Mouse (Mus musculus) forebrain, embryonic 12.5 days (tissue): ENCODE measurements around the gene Kat6b. TPM values are rescaled to one million over a fixed set of nuclear protein-coding genes. Genes with fewer than 3 reads are reported as not detected.
"Not testable (repeated sequence)": the region's sequence is repeated elsewhere in the genome, so short reads cannot be mapped to it uniquely, and the experiment has no call there.

Source experiments
- ATAC-seq: fragments of 200-750 bp; cut with Nextera tagmentation; 2 replicates; pipeline ENCODE4 v1.8.0; 2017; ENCODE audit warnings: moderate TSS enrichment; ENCODE audit not compliant: low FRiP score
- H3K27ac ChIP-seq: fragments of 300-500 bp; sonication (generic); 2 replicates; pipeline ENCODE4 v1.5.1; 2016; ENCODE audit warnings: mild to moderate bottlenecking
- H3K27me3 ChIP-seq: fragments of 300-500 bp; sonication (generic); 2 replicates; pipeline ENCODE4 v1.6.1; 2016; ENCODE audit warnings: mild to moderate bottlenecking
- H3K36me3 ChIP-seq: fragments of 300-500 bp; sonication (generic); replicated peaks from 2 replicates; pipeline ENCODE4 v1.6.1; 2016; ENCODE audit warnings: mild to moderate bottlenecking
- H3K4me1 ChIP-seq: fragments of 300-500 bp; sonication (generic); 2 replicates; pipeline ENCODE4 v1.6.1; 2016
- H3K4me2 ChIP-seq: fragments of 300-500 bp; sonication (generic); 2 replicates; pipeline ENCODE4 v1.6.1; 2016; ENCODE audit warnings: mild to moderate bottlenecking, moderate library complexity
- H3K4me3 ChIP-seq: fragments of 300-500 bp; sonication (generic); replicated peaks from 2 replicates; pipeline ENCODE4 v1.5.1; 2016; ENCODE audit warnings: mild to moderate bottlenecking
- H3K9ac ChIP-seq: fragments of 300-500 bp; sonication (generic); 2 replicates; pipeline ENCODE4 v1.6.1; 2016; ENCODE audit warnings: mild to moderate bottlenecking
- H3K9me3 ChIP-seq: fragments of 300-500 bp; sonication (generic); 2 replicates; pipeline ENCODE4 v1.6.1; 2016
- WGBS: fragments of 180-500 bp; shearing (Covaris S2); methylation state at CpG from one replicate; pipeline ENCODE4 v1.1.7; 2016; 5-methylcytosine and 5-hydroxymethylcytosine counted together
- polyA plus RNA-seq: library from polyadenylated mRNA; unstranded; fragments of >200 nt; fragmentation: Nextera tagmentation; extraction: Ambion mirVana; gene quantifications from 2 replicates; pipeline ENCODE4 v1.2.1, GENCODE M21; 2016

Kat6b gene
- polyA plus RNA-seq, 1 experiment from 2014 or later, result 40.5 TPM

GRCm38 (mm10) chr14:21669633-21670421 is 188.6 kb downstream of the Kat6b start:
- Histone ChIP-seq H3K9me3 (no peaks in the 10 kb centered on the region), H3K27me3 (no peaks in the 10 kb centered on the region), H3K4me2 (no peak overlapping the region), H3K36me3 (peaks cover 59% of the 10 kb centered on the region), H3K4me1 (no peaks in the 10 kb centered on the region; the same call in 1 of the 2 replicates), H3K27ac (no peak overlapping the region), H3K9ac (no peak overlapping the region), H3K4me3 (no peak overlapping the region)
- no peak for ATAC-seq
- 93% methylated on average over 11 of the region's 11 CpGs for WGBS

GRCm38 (mm10) chr14:21670422-21671006 is 189.3 kb downstream of the Kat6b start:
- H3K4me2 ChIP-seq, ATAC-seq: not testable (repeated sequence)
- WGBS, result 92% methylated on average over 15 of the region's 15 CpGs

GRCm38 (mm10) chr14:21673100-21673499 is 191.9 kb downstream of the Kat6b start:
- 75% methylated on average over 4 of the region's 4 CpGs for WGBS
- no peak for ATAC-seq
- H3K9me3 ChIP-seq, result no peaks in the 10 kb centered on the region

More at GRCm38 (mm10) chr14:21670422-21671006, 189.3 kb downstream of the Kat6b start:
- H3K27ac ChIP-seq, H3K27me3 ChIP-seq, H3K4me3 ChIP-seq, H3K9ac ChIP-seq, H3K9me3 ChIP-seq, H3K4me1 ChIP-seq: not testable (repeated sequence)
- peaks cover 52% of the 10 kb centered on the region for H3K36me3 ChIP-seq

GRCm38 (mm10) chr14:21674471-21674870 is 193.2 kb downstream of the Kat6b start:
- H3K27ac ChIP-seq, result no peak overlapping the region
- H3K27me3 ChIP-seq, result no peaks in the 10 kb centered on the region
- H3K4me1 ChIP-seq, result peaks cover 6% of the 10 kb centered on the region; the same call in 1 of the 2 replicates
- H3K4me2 ChIP-seq, result no peak overlapping the region
- WGBS, result 75% methylated on average over 5 of the region's 5 CpGs
- H3K9me3 ChIP-seq, result no peaks in the 10 kb centered on the region
- peaks cover 13% of the 10 kb centered on the region for H3K36me3 ChIP-seq
- no peak overlapping the region for H3K4me3 ChIP-seq
- H3K9ac ChIP-seq, result no peak overlapping the region
- no peak for ATAC-seq

More at GRCm38 (mm10) chr14:21673100-21673499, 191.9 kb downstream of the Kat6b start:
- Histone ChIP-seq H3K36me3 (peaks cover 27% of the 10 kb centered on the region), H3K4me1 (no peaks in the 10 kb centered on the region; the same call in 1 of the 2 replicates), H3K27me3 (no peaks in the 10 kb centered on the region), H3K27ac (no peak overlapping the region), H3K9ac (no peak overlapping the region), H3K4me3 (no peak overlapping the region), H3K4me2 (no peak overlapping the region)

GRCm38 (mm10) chr14:21676223-21676622 is 195.0 kb downstream of the Kat6b start:
- Histone ChIP-seq H3K9ac (no peak overlapping the region), H3K27ac (no peak overlapping the region), H3K36me3 (no peaks in the 10 kb centered on the region; the same call in 1 of the 2 replicates), H3K4me3 (no peak overlapping the region), H3K4me1 (peaks cover 13% of the 10 kb centered on the region; the same call in 1 of the 2 replicates), H3K27me3 (no peaks in the 10 kb centered on the region), H3K9me3 (no peaks in the 10 kb centered on the region), H3K4me2 (no peak overlapping the region)
- 84% methylated on average over 2 of the region's 2 CpGs for WGBS
- no peak for ATAC-seq

GRCm38 (mm10) chr14:21678509-21679285 is 197.5 kb downstream of the Kat6b start:
- Histone ChIP-seq H3K36me3 (no peaks in the 10 kb centered on the region), H3K27ac (no peak overlapping the region), H3K4me3 (no peak overlapping the region), H3K27me3 (no peaks in the 10 kb centered on the region), H3K9ac (no peak overlapping the region), H3K4me2 (no peak overlapping the region), H3K9me3 (no peaks in the 10 kb centered on the region), H3K4me1 (peaks cover 25% of the 10 kb centered on the region)
- no peak for ATAC-seq
- 43% methylated on average over 7 of the region's 7 CpGs for WGBS

GRCm38 (mm10) chr14:21679631-21680201 is 198.5 kb downstream of the Kat6b start:
- H3K4me2 ChIP-seq, result no peak overlapping the region
- no peak for ATAC-seq
- WGBS, result 45% methylated on average over 8 of the region's 8 CpGs
- no peaks in the 10 kb centered on the region for H3K36me3 ChIP-seq
- no peaks in the 10 kb centered on the region for H3K9me3 ChIP-seq
- peaks cover 31% of the 10 kb centered on the region for H3K4me1 ChIP-seq
- H3K27ac ChIP-seq, result peak overlapping the region; percentile 5; the same call in 1 of the 2 replicates
- no peak overlapping the region for H3K9ac ChIP-seq
- H3K27me3 ChIP-seq, result peaks cover 5% of the 10 kb centered on the region; the same call in 1 of the 2 replicates
- H3K4me3 ChIP-seq, result no peak overlapping the region

GRCm38 (mm10) chr14:21682681-21683129 is 201.5 kb downstream of the Kat6b start:
- ATAC-seq, result peak; percentile 74
- Histone ChIP-seq H3K9me3 (no peaks in the 10 kb centered on the region), H3K27me3 (peaks cover 25% of the 10 kb centered on the region), H3K4me1 (peaks cover 41% of the 10 kb centered on the region), H3K4me2 (peak overlapping the region; percentile 51), H3K36me3 (no peaks in the 10 kb centered on the region), H3K27ac (peak overlapping the region; percentile 67), H3K4me3 (peak overlapping the region; percentile 26), H3K9ac (no peak overlapping the region)
- WGBS, result under 1% methylated on average over 9 of the region's 9 CpGs

- Histone ChIP-seq H3K9me3 (no peaks in the 10 kb centered on the region), H3K36me3 (no peaks in the 10 kb centered on the region), H3K4me2 (no peak overlapping the region), H3K4me3 (no peak overlapping the region), H3K9ac (no peak overlapping the region), H3K27me3 (peaks cover 33% of the 10 kb centered on the region), H3K4me1 (peaks cover 38% of the 10 kb centered on the region), H3K27ac (no peak overlapping the region)
- WGBS, result 85% methylated on average over 4 of the region's 4 CpGs
- no peak for ATAC-seq
Measured at GRCm38 (mm10) chr14:21683834-21684233, 202.6 kb downstream of the Kat6b start.

- H3K4me2 ChIP-seq, result no peak overlapping the region
- peaks cover 33% of the 10 kb centered on the region for H3K27me3 ChIP-seq
- 83% methylated on average over 10 of the region's 10 CpGs for WGBS
- H3K4me3 ChIP-seq, result no peak overlapping the region
- H3K36me3 ChIP-seq, result no peaks in the 10 kb centered on the region
- H3K9ac ChIP-seq, result no peak overlapping the region
- no peak overlapping the region for H3K27ac ChIP-seq
- H3K9me3 ChIP-seq, result no peaks in the 10 kb centered on the region
- ATAC-seq, result no peak
- H3K4me1 ChIP-seq, result peaks cover 28% of the 10 kb centered on the region
Measured at GRCm38 (mm10) chr14:21685411-21686146, 204.3 kb downstream of the Kat6b start.
